Mouse (Mus musculus) cerebellum, adult 2 months (tissue): ENCODE results near the gene Vmn1r112. TPM values are rescaled to one million over a fixed set of nuclear protein-coding genes. Genes with fewer than 3 reads are reported as not detected.
"Not testable (repeated sequence)": the region's sequence is repeated elsewhere in the genome, so short reads cannot be mapped to it uniquely, and the experiment has no call there.

Experiments used
- DNase-seq, 2 experiments: peaks; one replicate each; pipeline ENCODE4 v3.0.0; 2021
- H3K27ac ChIP-seq: fragments of 200-500 bp; 2 replicates; pipeline ENCODE4 v1.5.1; 2012; ENCODE audit warnings: low read length, control low read depth, inconsistent platforms; ENCODE audit not compliant: insufficient read depth
- H3K27me3 ChIP-seq: fragments of 200-500 bp; 2 replicates; pipeline ENCODE4 v1.6.1; 2012; ENCODE audit warnings: inconsistent platforms, mild to moderate bottlenecking, low read length, moderate library complexity; ENCODE audit not compliant: control insufficient read depth, insufficient read depth
- H3K4me1 ChIP-seq: fragments of 200-500 bp; 2 replicates; pipeline ENCODE4 v1.6.1; 2011; ENCODE audit warnings: low read length; ENCODE audit not compliant: control insufficient read depth, insufficient read depth
- H3K4me3 ChIP-seq: fragments of 200-500 bp; replicated peaks from 2 replicates; pipeline ENCODE3; 2011; ENCODE audit warnings: mild to moderate bottlenecking, low read depth, low read length, control low read depth; ENCODE audit not compliant: insufficient read depth
- whole genome bisulfite sequencing: fragments of 180-500 bp; shearing (Covaris S2); methylation state at CpG from one replicate; pipeline ENCODE4 v1.1.7; 2018; 5-methylcytosine and 5-hydroxymethylcytosine counted together
- polyA plus RNA-seq: library from polyadenylated mRNA; depleted of rRNA; stranded (reverse); fragments of >200 nt; gene quantifications from 2 replicates; pipeline ENCODE4 v1.2.3, GENCODE M21; 2012; rRNA removed

Gene Vmn1r112
- polyA plus RNA-seq = not detected in 2 replicates

- not testable (repeated sequence) for H3K27me3 ChIP-seq, DNase-seq, H3K4me3 ChIP-seq, H3K4me1 ChIP-seq, H3K27ac ChIP-seq
- WGBS = no CpG with 5 or more reads among the region's 3 CpGs
Measured at GRCm38 (mm10) chr7:20770885-20771284, at the start of gene Vmn1r112. TSS of gene Vmn1r112 (plus strand) at chr7:20771185.

GRCm38 (mm10) chr7:20730524-20730923, 40.5 kb upstream of the Vmn1r112 start, which contains the start of gene Gm10668:
TSS of gene Gm10668 (minus strand) at chr7:20730624.
- DNase-seq, H3K4me3 ChIP-seq, H3K27me3 ChIP-seq, H3K4me1 ChIP-seq, H3K27ac ChIP-seq: not testable (repeated sequence)
- no CpG with 5 or more reads among the region's 1 CpGs for WGBS

- not testable (repeated sequence) for H3K27me3 ChIP-seq, H3K4me3 ChIP-seq, H3K4me1 ChIP-seq, H3K27ac ChIP-seq, DNase-seq
- 44% methylated on average over 2 of the region's 2 CpGs for WGBS
Measured at GRCm38 (mm10) chr7:20786985-20787384, 16.0 kb downstream of the Vmn1r112 start, which contains the start of gene Vmn1r113. TSS of gene Vmn1r113 (plus strand) at chr7:20787285.

- not testable (repeated sequence) for DNase-seq, H3K27ac ChIP-seq, H3K27me3 ChIP-seq, H3K4me3 ChIP-seq, H3K4me1 ChIP-seq
- WGBS = no CpG with 5 or more reads among the region's 5 CpGs
Measured at GRCm38 (mm10) chr7:20812086-20812485, 41.1 kb downstream of the Vmn1r112 start, which contains the start of gene Vmn1r114. TSS of gene Vmn1r114 (minus strand) at chr7:20812186.

Other genes starting within 250 kb of the Vmn1r112 start
- gene Vmn1r104, start 237.3 kb upstream of the Vmn1r112 start, polyA plus RNA-seq = not detected in 2 replicates
- not detected in 2 replicates for gene Gm5726, start 225.4 kb upstream of the Vmn1r112 start, polyA plus RNA-seq
- gene Gm4141, start 194.9 kb upstream of the Vmn1r112 start, polyA plus RNA-seq = not detected in 2 replicates
- gene Gm4513, start 172.2 kb upstream of the Vmn1r112 start, polyA plus RNA-seq = not detected in 2 replicates
- gene Vmn1r107, start 102.3 kb upstream of the Vmn1r112 start, polyA plus RNA-seq = not detected in 2 replicates
- gene Vmn1r111, start 68.0 kb upstream of the Vmn1r112 start, polyA plus RNA-seq = not detected in 2 replicates
- not detected in 2 replicates for gene Gm10668, start 40.6 kb upstream of the Vmn1r112 start, polyA plus RNA-seq
- not detected in 2 replicates for gene Vmn1r113, start 16.1 kb downstream of the Vmn1r112 start, polyA plus RNA-seq
- not detected in 2 replicates for gene Vmn1r114, start 41.0 kb downstream of the Vmn1r112 start, polyA plus RNA-seq
- gene Vmn1r115, start 73.8 kb downstream of the Vmn1r112 start, polyA plus RNA-seq = not detected in 2 replicates
- not detected in 2 replicates for gene Vmn1r116, start 101.1 kb downstream of the Vmn1r112 start, polyA plus RNA-seq
- not detected in 2 replicates for gene Vmn1r117, start 112.9 kb downstream of the Vmn1r112 start, polyA plus RNA-seq
- gene Vmn1r118, start 141.2 kb downstream of the Vmn1r112 start, polyA plus RNA-seq = not detected in 2 replicates
- not detected in 2 replicates for gene Vmn1r119, start 241.3 kb downstream of the Vmn1r112 start, polyA plus RNA-seq